Mouse (Mus musculus) myocyte (in vitro differentiated cells): ENCODE data around the gene Lin7b.

Source experiments
- CEBPB ChIP-seq: IDR thresholded peaks from 2 replicates; pipeline ENCODE4 v1.6.1; 2011; ENCODE audit warnings: mild to moderate bottlenecking, moderate library complexity; ENCODE audit not compliant: poor library complexity, insufficient read depth, severe bottlenecking
- E2F4 ChIP-seq: IDR thresholded peaks from one replicate; pipeline ENCODE4 v1.6.1; 2011; ENCODE audit warnings: mild to moderate bottlenecking, control low read depth, moderate library complexity; ENCODE audit not compliant: insufficient read depth
- MAX ChIP-seq: IDR thresholded peaks from one replicate; pipeline ENCODE4 v1.6.1; 2011; ENCODE audit warnings: low read depth, mild to moderate bottlenecking, control low read depth
- MYOD1 ChIP-seq, 3 experiments: IDR thresholded peaks; one replicate each; pipeline ENCODE4 v1.6.1; 2011; ENCODE audit warnings: control low read depth in 2 of 3, low read depth in 2 of 3, mild to moderate bottlenecking in 2 of 3, moderate library complexity in 1 of 3; ENCODE audit not compliant: insufficient read length in 2 of 3, control insufficient read depth in 1 of 3
- MYOG ChIP-seq, 3 experiments: IDR thresholded peaks; one replicate each; pipeline ENCODE4 v1.6.1; 2011; ENCODE audit warnings: control low read depth in 2 of 3, low read depth in 2 of 3, mild to moderate bottlenecking in 2 of 3; ENCODE audit not compliant: insufficient read length in 2 of 3, control insufficient read depth in 1 of 3, insufficient read depth in 1 of 3
- POLR2A ChIP-seq: IDR thresholded peaks from one replicate; pipeline ENCODE4 v1.6.1; 2011; ENCODE audit warnings: low read depth, mild to moderate bottlenecking, control low read depth, moderate library complexity; ENCODE audit not compliant: insufficient read length
- POLR2AphosphoS2 ChIP-seq: IDR thresholded peaks from one replicate; pipeline ENCODE4 v1.6.1; 2011; ENCODE audit warnings: low read depth, control low read depth; ENCODE audit not compliant: insufficient read length
- SRF ChIP-seq: IDR thresholded peaks from one replicate; pipeline ENCODE4 v1.6.1; 2011; ENCODE audit warnings: low read depth; ENCODE audit not compliant: control insufficient read depth, insufficient read length
- TCF12 ChIP-seq: IDR thresholded peaks from one replicate; pipeline ENCODE4 v1.6.1; 2011; ENCODE audit warnings: mild to moderate bottlenecking, control low read depth; ENCODE audit not compliant: poor library complexity, insufficient read depth, severe bottlenecking
- TCF3 ChIP-seq: IDR thresholded peaks from one replicate; pipeline ENCODE4 v1.6.1; 2011; ENCODE audit warnings: low read depth, control low read depth; ENCODE audit not compliant: insufficient read length
- USF1 ChIP-seq: IDR thresholded peaks from one replicate; pipeline ENCODE4 v1.6.1; 2011; ENCODE audit warnings: low read depth, mild to moderate bottlenecking, control low read depth, moderate library complexity

DNA sequence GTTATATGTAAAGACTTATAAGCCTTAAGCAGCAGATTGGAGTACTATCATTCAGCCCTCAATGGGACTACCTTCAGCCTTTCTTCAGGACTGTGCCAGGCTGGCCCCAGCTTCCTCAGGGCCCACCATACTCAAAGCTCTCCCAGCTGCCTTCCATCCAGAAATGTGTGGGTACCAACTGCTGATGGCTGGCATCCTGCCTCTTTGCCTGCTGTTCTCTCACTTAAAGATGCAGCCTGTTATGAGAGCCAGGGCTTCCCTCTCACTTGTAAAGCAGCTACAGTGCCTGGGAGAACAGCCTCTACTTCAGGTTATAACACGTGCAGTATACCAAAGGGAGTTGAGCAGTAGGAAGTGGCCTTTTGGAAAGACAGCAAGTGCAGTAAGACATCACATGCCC, 5.7 kb upstream of the Lin7b start:
- no peak for TF ChIP-seq MAX
- no peak for TF ChIP-seq POLR2A
- TF ChIP-seq MYOD1 (IDR thresholded peaks at IDR 0.05; ENCODE audit: control insufficient read depth in 1 of 3, insufficient read length in 2 of 3, low read depth in 2 of 3), result no peak
- TF ChIP-seq USF1, result no peak
- TF ChIP-seq POLR2AphosphoS2, result no peak
- no peak for TF ChIP-seq MYOG (IDR thresholded peaks at IDR 0.05; ENCODE audit: control insufficient read depth in 1 of 3, insufficient read depth in 1 of 3, insufficient read length in 2 of 3, low read depth in 2 of 3)
- no peak for TF ChIP-seq E2F4
- no peak for TF ChIP-seq TCF12
- TF ChIP-seq CEBPB, result no peak
- no peak for TF ChIP-seq TCF3
- TF ChIP-seq SRF, result no peak
